Mouse (Mus musculus) embryonic facial prominence, embryonic 11.5 days (tissue): Measurements from ENCODE around the gene Esam. TPM values are rescaled to one million over a fixed set of nuclear protein-coding genes. Genes with fewer than 3 reads are reported as not detected.

Experiments used
- ATAC-seq: fragments of 200-750 bp; cut with Nextera tagmentation; replicated peaks from 2 replicates; pipeline ENCODE4 v1.8.0; 2017; ENCODE audit warnings: low read depth; ENCODE audit not compliant: insufficient number of reproducible peaks, low FRiP score, low TSS enrichment
- DNase-seq: peaks from one replicate; pipeline ENCODE4 v3.0.0-alpha.2; 2015; ENCODE audit warnings: low spot score
- H3K27ac ChIP-seq: fragments of 300-500 bp; sonication (generic); replicated peaks from 2 replicates; pipeline ENCODE4 v1.5.1; 2014; ENCODE audit warnings: mild to moderate bottlenecking, low read depth, low read length, control low read depth
- H3K27me3 ChIP-seq: fragments of 300-500 bp; sonication (generic); 2 replicates; pipeline ENCODE4 v1.6.1; 2014; ENCODE audit warnings: mild to moderate bottlenecking, low read length, moderate library complexity, mixed read lengths; ENCODE audit not compliant: control insufficient read depth, insufficient read depth
- H3K36me3 ChIP-seq: fragments of 300-500 bp; sonication (generic); replicated peaks from 2 replicates; pipeline ENCODE4 v1.6.1; 2014; ENCODE audit warnings: low read depth, mild to moderate bottlenecking, low read length, moderate library complexity, mixed read lengths; ENCODE audit not compliant: control insufficient read depth, insufficient read depth
- H3K4me1 ChIP-seq: fragments of 300-500 bp; sonication (generic); 2 replicates; pipeline ENCODE4 v1.6.1; 2014; ENCODE audit warnings: low read length, mixed read lengths; ENCODE audit not compliant: control insufficient read depth, insufficient read depth
- H3K4me2 ChIP-seq: fragments of 300-500 bp; sonication (generic); 2 replicates; pipeline ENCODE4 v1.6.1; 2014; ENCODE audit warnings: low read depth, mild to moderate bottlenecking, control low read depth, low read length, moderate library complexity
- H3K4me3 ChIP-seq: fragments of 300-500 bp; sonication (generic); 2 replicates; pipeline ENCODE4 v1.5.1; 2014; ENCODE audit warnings: low read depth, low read length, control low read depth
- H3K9ac ChIP-seq: fragments of 300-500 bp; sonication (generic); replicated peaks from 2 replicates; pipeline ENCODE4 v1.6.1; 2014; ENCODE audit warnings: mild to moderate bottlenecking, control low read depth, low read length
- H3K9me3 ChIP-seq: fragments of 300-500 bp; sonication (generic); replicated peaks from 2 replicates; pipeline ENCODE4 v1.6.1; 2016; ENCODE audit warnings: mild to moderate bottlenecking, low read length, inconsistent platforms, mixed read lengths; ENCODE audit not compliant: control insufficient read depth
- WGBS: fragments of 180-500 bp; shearing (Covaris S2); extraction: QIAGEN DNeasy Blood & Tissue Kit; methylation state at CpG from one replicate; pipeline ENCODE4 v1.1.7; 2014; 5-methylcytosine and 5-hydroxymethylcytosine counted together
- polyA plus RNA-seq: library from polyadenylated mRNA; unstranded; fragments of >200 nt; fragmentation: Nextera tagmentation; extraction: Ambion mirVana; gene quantifications from 2 replicates; pipeline ENCODE4 v1.2.1, GENCODE M21; 2014

The Esam gene
- polyA plus RNA-seq, 1 experiment from 2014 or later, result 26.3 TPM

DNA sequence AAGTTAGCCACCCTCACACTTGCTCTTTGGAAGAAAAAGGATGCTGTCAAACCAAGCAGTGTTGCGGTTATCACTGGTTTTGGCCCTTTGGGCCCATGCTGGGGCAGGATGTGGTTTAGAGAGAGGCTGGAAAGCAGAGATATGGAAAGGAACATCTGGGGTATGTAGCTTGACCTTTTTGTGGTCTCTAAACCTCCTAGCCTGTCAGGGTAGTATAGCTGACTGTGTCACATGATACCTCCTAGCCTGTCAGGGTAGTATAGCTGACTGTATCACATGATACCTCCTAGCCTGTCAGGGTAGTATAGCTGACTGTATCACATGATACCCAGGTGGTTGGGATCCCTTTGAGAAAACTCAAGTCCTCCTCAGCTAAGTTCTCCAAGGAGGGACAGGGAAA is 26.4 kb downstream of the Esam start:
- DNase-seq (no peak), ATAC-seq (no peak)
- peaks cover 24% of the 10 kb centered on the region for H3K27me3 ChIP-seq
- no peak overlapping the region for H3K27ac ChIP-seq
- no peaks in the 10 kb centered on the region; the same call in 1 of the 2 replicates for H3K4me1 ChIP-seq
- H3K4me2 ChIP-seq, result no peak overlapping the region
- H3K4me3 ChIP-seq, result no peak overlapping the region
- 94% methylated on average over 1 of the region's 1 CpGs for WGBS
- H3K36me3 ChIP-seq, result no peaks in the 10 kb centered on the region
- H3K9me3 ChIP-seq, result no peaks in the 10 kb centered on the region
- no peak overlapping the region for H3K9ac ChIP-seq

DNA sequence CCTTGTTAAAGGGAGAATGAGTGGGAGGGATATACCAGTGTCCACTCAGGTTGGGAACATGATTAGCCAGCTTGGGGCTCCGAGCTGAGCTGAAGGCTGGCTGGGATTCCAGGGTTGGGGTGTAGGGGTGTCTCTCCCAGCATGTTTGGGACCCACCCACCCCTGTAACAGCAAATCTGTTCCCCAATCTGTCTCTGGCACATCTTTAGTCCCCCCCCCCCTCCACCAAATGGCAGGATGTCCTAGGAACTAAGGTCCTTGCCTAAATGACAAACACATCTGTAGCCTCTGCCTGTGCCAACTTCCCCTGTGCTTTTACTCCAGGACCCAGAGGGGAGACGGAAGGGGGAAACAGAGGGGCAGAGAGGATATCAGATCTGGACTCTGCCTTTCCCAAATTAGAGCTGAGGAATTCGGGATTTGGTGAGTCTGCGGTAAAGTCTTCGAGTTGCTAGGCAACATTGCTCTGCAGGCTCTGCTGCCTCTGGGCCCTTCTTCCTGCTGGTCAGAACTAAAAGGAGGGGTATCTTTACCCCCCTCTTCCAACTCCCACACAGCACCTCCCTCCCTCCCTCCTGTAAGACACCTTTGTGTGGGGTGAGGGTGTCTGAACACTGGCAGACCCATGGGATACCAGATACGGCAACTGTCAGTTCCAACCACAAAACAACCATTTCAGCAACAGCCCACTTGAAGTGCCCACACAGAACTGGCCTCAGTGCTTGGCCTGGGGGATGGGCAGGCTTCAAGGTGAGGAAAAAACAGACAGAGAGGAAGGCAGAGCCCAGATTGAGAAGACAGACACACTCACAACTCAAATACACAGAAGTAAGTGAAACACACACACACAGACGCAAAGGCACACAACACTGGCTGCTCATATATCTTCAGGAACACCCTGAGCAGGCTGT is 27.2 kb downstream of the Esam start, which contains the start of gene Siae:
Siae (plus strand) TSS at position 861 of the 911 bp plus-strand sequence.
- Histone ChIP-seq H3K9ac (no peak within 1 kb of the TSS), H3K36me3 (no peaks in the 10 kb centered on the region), H3K27me3 (peaks cover 21% of the 10 kb centered on the region), H3K27ac (no peak within 1 kb of the TSS), H3K4me3 (no peak within 1 kb of the TSS), H3K4me2 (no peak within 1 kb of the TSS), H3K4me1 (no peaks in the 10 kb centered on the region; the same call in 1 of the 2 replicates), H3K9me3 (no peaks in the 10 kb centered on the region)
- whole genome bisulfite sequencing, result 23% methylated on average over 7 of the region's 7 CpGs
- ATAC-seq (no peak), DNase-seq (no peak)

DNA sequence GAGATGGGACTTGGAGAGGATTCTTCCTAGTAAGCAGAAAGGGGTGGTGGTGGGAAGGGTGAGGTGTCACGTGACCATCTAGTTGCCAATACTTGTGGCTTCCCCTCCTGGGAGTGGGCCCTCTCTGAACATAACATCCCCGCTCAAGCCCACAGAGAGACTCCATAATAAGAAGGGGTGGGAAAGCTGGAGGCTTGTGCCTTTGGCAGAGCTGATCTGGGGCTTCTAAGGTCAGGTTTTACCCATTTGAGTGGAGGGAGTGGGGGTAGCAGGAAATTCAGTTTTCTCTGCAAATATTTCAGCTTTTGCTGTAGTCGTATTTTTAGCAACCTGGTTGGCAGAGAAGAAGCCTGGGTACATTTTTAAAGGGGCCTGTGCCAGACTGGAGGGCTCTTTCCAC is 28.5 kb downstream of the Esam start:
- H3K27me3 ChIP-seq, result peaks cover 11% of the 10 kb centered on the region
- no peaks in the 10 kb centered on the region; the same call in 1 of the 2 replicates for H3K4me1 ChIP-seq
- H3K9me3 ChIP-seq, result no peaks in the 10 kb centered on the region
- WGBS, result 70% methylated on average over 3 of the region's 3 CpGs
- no peak for ATAC-seq
- H3K4me2 ChIP-seq, result no peak overlapping the region
- H3K4me3 ChIP-seq, result no peak overlapping the region
- no peak for DNase-seq
- H3K36me3 ChIP-seq, result no peaks in the 10 kb centered on the region
- H3K9ac ChIP-seq, result no peak overlapping the region
- no peak overlapping the region for H3K27ac ChIP-seq

DNA sequence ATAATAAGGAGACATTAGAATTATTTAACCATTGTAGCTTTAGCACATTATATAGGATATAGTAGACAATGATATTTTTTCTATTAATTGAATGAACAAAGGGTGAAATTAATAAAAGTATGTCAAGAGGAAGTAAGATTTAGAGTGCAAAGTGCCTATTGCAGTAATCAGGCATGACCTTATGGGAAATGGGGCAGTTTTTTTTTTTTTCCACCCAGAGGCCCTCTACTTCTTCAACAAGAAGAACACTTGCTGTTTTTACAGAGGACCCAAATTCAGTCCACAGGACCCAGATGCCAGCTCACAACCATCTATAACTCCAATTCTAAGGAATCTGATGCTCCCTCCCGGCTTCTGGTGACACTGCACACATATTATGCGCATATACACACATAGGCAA is 32.7 kb downstream of the Esam start:
- H3K4me3 ChIP-seq, result no peak overlapping the region
- no peak overlapping the region for H3K9ac ChIP-seq
- DNase-seq (no peak), ATAC-seq (no peak)
- H3K4me2 ChIP-seq, result no peak overlapping the region
- H3K27me3 ChIP-seq, result no peaks in the 10 kb centered on the region
- no peaks in the 10 kb centered on the region for H3K4me1 ChIP-seq
- WGBS, result 95% methylated on average over 2 of the region's 2 CpGs
- no peaks in the 10 kb centered on the region for H3K36me3 ChIP-seq
- H3K27ac ChIP-seq, result no peak overlapping the region
- H3K9me3 ChIP-seq, result no peaks in the 10 kb centered on the region

DNA sequence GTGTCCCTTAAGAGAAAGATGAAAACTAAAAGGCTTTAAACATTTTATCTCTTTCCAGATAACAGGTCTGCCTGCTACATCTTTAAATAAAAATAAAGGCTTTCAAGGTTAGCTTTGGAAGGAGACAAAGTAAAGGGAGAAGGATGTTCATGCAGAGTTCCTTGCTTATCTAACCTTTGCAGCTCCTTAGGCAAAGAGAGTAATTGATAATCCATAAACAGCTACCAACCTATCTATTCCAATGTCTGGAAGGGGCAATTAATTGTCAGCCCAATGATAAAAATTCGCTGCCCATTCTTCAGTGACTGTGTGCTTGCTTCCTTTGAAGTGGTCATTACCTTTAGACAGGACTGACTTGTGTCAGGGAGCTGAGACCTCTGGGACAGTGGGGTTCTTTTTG is 35.9 kb downstream of the Esam start:
- no peaks in the 10 kb centered on the region for H3K27me3 ChIP-seq
- 67% methylated on average over 1 of the region's 1 CpGs for WGBS
- ATAC-seq (no peak), DNase-seq (no peak)
- H3K9me3 ChIP-seq, result no peaks in the 10 kb centered on the region
- H3K4me1 ChIP-seq, result no peaks in the 10 kb centered on the region
- H3K4me2 ChIP-seq, result no peak overlapping the region
- H3K9ac ChIP-seq, result no peak overlapping the region
- H3K36me3 ChIP-seq, result no peaks in the 10 kb centered on the region
- no peak overlapping the region for H3K27ac ChIP-seq
- H3K4me3 ChIP-seq, result no peak overlapping the region

DNA sequence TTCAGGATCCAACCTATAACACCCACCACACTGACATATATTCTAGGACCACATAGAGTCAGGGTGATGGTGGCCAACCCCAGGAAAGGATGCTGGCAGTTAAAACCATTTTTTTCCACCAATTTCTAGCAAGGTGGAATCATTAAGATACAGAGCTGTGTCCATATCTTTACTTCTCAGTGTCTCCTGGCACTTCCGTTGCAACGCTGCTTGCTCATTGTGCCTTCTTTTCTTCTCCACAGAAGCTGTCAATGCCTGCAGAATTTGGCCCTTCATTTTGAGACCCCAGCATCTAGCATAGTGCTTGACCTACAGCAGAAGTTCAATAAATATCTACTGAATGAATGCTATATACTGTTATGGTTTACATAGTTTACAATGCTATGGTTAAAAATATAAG is 39.1 kb downstream of the Esam start:
- H3K27me3 ChIP-seq, result no peaks in the 10 kb centered on the region
- DNase-seq (no peak), ATAC-seq (no peak)
- H3K4me3 ChIP-seq, result no peak overlapping the region
- no peaks in the 10 kb centered on the region for H3K4me1 ChIP-seq
- no peaks in the 10 kb centered on the region for H3K36me3 ChIP-seq
- H3K9ac ChIP-seq, result no peak overlapping the region
- 90% methylated on average over 2 of the region's 2 CpGs for WGBS
- H3K4me2 ChIP-seq, result no peak overlapping the region
- no peak overlapping the region for H3K27ac ChIP-seq
- no peaks in the 10 kb centered on the region for H3K9me3 ChIP-seq

DNA sequence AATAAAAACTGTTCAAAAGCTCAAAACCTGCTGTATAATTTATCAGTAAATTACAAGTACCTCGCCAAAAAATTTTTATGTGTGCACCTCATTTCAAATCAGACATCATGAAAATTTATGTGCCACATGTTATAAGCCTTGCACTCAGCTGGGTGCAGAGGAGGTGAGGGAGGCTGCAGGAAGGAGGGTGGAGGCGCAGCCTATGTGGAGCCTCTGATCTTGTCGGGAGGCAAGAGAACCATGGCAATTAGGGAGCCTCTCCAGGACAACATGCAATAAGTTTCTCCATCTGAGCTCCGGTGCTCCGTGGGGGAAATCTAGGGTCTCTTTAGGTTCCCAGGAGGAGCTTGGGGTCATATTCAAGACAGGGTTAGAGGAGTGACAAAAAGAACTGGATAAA is 39.6 kb downstream of the Esam start:
- ATAC-seq, result no peak
- Histone ChIP-seq H3K36me3 (no peaks in the 10 kb centered on the region), H3K4me1 (no peaks in the 10 kb centered on the region), H3K9me3 (no peaks in the 10 kb centered on the region), H3K27me3 (no peaks in the 10 kb centered on the region), H3K9ac (no peak overlapping the region), H3K4me3 (no peak overlapping the region), H3K27ac (no peak overlapping the region), H3K4me2 (no peak overlapping the region)
- DNase-seq, result no peak
- WGBS, result 56% methylated on average over 5 of the region's 5 CpGs

DNA sequence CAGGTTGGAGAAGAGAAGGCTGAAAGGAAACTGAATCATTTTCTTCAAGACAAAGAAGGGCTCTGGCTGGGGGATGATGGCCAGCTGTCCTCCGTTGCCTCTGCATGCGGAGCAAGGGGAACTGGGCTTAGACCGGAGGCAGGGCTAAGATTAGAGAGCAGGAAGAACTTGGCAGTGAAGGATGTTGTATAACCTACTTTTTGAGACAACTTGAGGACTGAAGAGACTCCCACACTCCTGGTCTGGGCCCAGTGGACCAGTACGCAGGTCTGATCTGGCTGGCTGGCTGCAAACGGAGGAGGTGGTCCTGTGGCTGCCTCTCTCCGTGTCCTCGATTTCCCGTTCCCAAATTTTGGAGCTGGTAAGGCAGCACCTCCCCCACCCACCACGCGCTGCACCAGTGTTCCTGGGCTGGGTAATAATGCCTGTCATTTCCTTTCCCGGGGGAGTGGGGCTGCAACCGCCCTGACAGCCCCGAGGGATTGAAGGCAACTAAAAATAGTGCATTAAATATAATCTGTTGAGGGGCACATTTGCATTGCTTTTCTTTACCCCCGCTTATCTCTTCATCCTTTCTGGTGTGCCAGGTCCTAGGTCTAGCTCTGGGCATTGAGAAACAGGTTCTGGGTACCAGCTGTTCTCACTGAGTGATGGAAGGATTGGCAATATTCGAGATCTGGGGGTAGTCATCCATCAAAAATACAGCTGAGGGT is 40.2 kb downstream of the Esam start:
- H3K4me1 ChIP-seq, result no peaks in the 10 kb centered on the region
- H3K36me3 ChIP-seq, result no peaks in the 10 kb centered on the region
- no peak for DNase-seq
- WGBS, result 49% methylated on average over 15 of the region's 15 CpGs
- no peaks in the 10 kb centered on the region for H3K27me3 ChIP-seq
- H3K27ac ChIP-seq, result no peak overlapping the region
- no peak overlapping the region for H3K4me3 ChIP-seq
- ATAC-seq, result no peak
- no peak overlapping the region for H3K4me2 ChIP-seq
- H3K9me3 ChIP-seq, result no peaks in the 10 kb centered on the region
- no peak overlapping the region for H3K9ac ChIP-seq
